Mouse (Mus musculus) heart, postnatal 0 days (tissue): ENCODE data around the gene Cux1.

ENCODE experiments used
- CTCF ChIP-seq: IDR thresholded peaks from 2 replicates; pipeline ENCODE4 v1.5.1; 2016; ENCODE audit warnings: antibody characterized with exemption, control low read depth, low read depth
- EP300 ChIP-seq: IDR thresholded peaks from 2 replicates; pipeline ENCODE4 v1.6.1; 2016; ENCODE audit warnings: antibody characterized with exemption, low read depth

DNA sequence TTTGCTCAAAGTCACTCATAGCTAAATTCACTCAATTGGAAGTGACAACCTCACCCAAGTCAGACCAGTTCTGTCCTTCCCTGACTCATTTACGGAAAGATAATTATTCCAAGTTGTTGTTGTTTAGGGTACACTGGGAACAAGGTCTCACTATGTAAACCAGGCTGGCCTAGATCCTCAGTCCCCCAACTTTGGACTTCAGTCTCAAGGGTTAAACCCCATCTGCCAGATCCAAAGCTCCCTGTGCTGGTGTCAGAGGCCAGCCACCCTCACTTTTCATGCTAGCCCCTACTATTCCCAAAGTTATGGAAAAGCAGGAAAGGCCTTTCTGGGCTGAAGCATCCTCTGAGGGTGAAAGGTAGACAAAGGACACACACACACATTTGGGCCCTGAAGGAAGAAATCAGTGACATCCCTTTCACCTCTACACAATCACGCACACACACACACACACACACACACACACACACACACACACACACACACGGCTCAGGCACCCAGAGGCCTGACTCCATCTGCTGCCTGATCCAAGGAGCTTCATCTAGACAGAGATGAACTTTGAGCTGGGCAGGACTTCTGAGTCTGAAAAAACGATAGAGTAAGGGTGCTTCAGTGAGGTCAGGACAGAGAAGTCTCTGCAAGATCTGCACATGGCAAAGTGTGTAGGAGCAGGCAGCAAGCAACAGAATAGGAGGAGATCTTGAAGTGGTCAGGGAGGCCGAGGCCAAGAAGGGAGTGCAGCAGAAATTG lies 31.1 kb downstream of the Cux1 start:
- TF ChIP-seq EP300, result no peak
- TF ChIP-seq CTCF, result no peak
